Mouse (Mus musculus) ZHBTc4 (cell line): Measurements from ENCODE around the gene Alg14.
A peak's percentile ranks its signal among the peaks of the same experiment; 100 is the strongest.

Experiments
- DNase-seq: peaks from one replicate; pipeline ENCODE4 v3.0.0-alpha.2; 2011; ENCODE audit warnings: low read depth, low spot score

Gene Alg14

GRCm38 (mm10) chr3:121277557-121277956 lies 14.0 kb upstream of the Alg14 start:
- no peak for DNase-seq

DNA sequence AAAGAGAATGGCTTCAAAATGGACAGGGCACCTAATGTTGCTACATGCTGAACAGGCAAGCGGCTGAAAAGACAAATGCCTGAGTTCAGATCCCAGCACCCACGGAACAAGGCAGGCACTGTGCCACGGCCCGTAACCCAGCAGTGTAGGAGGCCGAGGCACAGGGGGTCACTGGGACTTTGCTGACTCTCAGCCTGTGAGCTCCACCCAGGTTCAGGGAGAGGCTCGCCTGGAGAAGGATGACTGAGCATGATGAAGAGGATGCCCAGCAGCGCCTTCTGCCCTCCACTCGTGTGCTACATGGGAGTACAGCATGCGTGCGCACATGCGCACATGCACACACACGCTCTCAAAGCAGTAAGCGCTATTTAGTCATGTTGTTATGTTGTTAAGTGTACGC lies 11.9 kb upstream of the Alg14 start:
- peak; percentile 22 for DNase-seq

DNA sequence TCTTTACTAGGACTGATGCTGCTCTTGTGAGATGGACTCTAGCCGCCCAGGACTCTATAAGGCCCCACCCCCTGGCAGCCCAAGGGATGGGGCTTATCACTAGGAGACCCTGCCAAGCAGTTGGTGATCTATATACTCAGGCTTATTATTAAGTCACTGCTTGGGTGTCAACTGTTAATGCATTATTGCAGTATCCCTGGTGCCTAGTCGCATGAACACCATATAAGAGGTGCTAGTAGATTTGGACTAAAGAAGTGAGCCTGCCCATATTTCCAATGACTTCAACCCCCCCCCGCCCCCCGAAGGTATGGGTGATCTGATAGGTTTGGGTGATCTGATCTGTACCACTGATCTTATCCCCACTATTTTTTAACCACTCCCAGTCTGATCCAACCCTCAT lies 8.6 kb upstream of the Alg14 start, which contains the start of gene Tmem56:
TSS of gene Tmem56 (minus strand) at position 101 of the 400 bp plus-strand sequence.
- no peak for DNase-seq

DNA sequence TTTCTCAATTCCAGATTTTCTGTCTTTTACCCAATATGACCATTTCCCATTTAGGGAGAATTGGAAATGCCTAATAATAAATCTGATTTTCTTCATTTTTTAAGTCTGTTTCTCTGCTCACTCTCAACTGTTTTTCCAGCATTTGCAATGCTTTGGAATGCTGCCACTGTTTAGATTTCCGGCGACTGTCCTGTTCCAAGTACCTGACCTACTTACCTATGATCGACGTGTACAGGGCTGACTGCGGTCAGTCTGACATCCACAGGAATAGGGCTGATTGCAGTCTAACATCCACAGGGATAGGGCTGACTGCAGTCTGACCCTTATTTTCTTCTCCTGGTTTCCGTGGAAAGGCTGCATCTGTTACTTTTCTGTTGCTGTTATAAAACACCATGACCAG lies 6.4 kb upstream of the Alg14 start:
- DNase-seq, result no peak

DNA sequence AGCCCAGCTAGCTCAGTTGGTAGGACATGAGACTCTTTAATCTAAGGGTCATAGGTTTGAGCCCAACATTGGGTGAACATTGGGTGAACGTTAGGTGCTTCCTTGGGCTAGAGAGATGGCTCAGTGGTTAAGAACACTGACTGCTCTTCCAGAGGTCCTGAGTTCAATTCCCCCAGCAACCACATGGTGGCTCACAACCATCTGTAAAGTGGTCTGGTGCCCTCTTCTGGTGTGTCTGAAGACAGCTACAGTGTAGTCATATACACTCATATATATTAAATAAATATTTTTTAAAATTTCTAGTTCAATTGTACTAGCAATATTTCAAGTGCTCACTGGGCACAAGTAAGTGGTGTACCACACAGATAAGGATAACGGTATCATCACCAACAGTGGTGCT lies 4.4 kb upstream of the Alg14 start:
- no peak for DNase-seq

GRCm38 (mm10) chr3:121290681-121291080 lies 892 bp upstream of the Alg14 start:
- DNase-seq, result no peak

- no peak for DNase-seq
These were observed 381 bp upstream of the Alg14 start for GRCm38 (mm10) chr3:121291225-121291559.

- DNase-seq, result no peak
These were observed 2.6 kb downstream of the Alg14 start for GRCm38 (mm10) chr3:121294200-121294599.

- DNase-seq, result no peak
These were observed 15.1 kb downstream of the Alg14 start for GRCm38 (mm10) chr3:121306641-121307040.

GRCm38 (mm10) chr3:121307532-121308234 lies 16.1 kb downstream of the Alg14 start:
- peak; percentile 91 for DNase-seq

- no peak for DNase-seq
These were observed 17.4 kb downstream of the Alg14 start for GRCm38 (mm10) chr3:121308935-121309334.

DNA sequence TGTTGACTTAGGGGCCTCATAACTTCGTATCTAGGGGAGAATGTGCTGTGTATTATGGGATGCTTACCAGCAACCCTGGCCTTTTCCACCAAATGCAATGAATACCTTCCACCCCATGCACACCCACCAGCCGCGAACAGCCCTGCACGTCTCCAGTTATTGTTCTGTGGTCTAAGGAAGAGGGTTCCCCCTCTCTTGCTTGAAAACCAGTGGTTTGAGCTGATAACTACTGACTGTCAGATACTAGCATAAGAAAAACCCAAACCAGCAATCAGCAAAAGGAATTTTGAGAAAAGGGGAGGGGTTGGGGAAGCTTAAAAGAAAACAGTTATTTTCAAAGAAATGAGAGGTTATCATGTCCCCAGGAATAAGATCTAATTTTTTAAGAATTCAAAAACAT lies 17.9 kb downstream of the Alg14 start:
- DNase-seq, result no peak

- DNase-seq, result no peak
These were observed 18.5 kb downstream of the Alg14 start for GRCm38 (mm10) chr3:121309896-121310714.

GRCm38 (mm10) chr3:121312426-121312825 lies 20.9 kb downstream of the Alg14 start:
- no peak for DNase-seq

GRCm38 (mm10) chr3:121312979-121313378 lies 21.4 kb downstream of the Alg14 start:
- DNase-seq, result no peak

DNA sequence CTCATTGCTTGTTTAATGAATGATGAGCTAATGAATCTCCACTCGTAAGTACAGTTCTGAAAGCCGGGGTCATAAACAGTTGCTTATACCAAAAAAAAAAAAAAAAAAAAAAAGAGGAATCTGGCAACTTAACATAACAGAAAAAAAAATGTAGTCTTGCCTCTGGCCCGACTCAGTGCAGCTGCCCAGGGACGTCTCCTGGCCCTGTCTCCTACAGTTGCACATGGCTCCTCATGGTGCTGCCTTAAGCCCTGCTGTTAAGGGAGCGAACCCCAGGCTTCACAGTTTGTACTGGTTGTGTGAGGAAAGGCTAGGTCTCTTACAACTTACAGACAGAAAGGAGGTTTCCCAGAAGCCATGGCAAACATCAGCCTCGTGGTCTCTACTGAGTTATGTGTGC lies 22.6 kb downstream of the Alg14 start:
- no peak for DNase-seq

GRCm38 (mm10) chr3:121315498-121315897 lies 23.9 kb downstream of the Alg14 start:
- DNase-seq, result no peak

- DNase-seq, result no peak
These were observed 28.3 kb downstream of the Alg14 start for GRCm38 (mm10) chr3:121319906-121320305.

DNA sequence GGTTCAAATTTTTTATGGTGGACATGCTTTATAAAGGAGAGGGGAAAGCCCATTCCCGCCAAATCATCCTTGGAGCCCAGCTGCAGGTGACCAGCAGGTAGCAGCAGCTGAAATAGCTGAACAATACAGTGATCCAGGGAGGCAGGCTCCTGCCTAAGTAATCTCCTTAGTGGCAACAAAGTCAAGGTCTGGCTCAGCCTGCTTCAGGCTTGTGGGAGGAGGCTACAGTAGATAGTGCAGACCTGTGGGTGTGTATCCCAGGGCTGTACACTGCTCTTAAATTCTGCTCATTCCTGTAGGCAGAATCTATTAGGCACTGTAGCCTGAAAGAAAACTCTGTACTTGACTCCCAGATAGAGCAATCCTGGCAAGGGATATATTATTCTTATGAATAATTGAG lies 29.3 kb downstream of the Alg14 start:
- peak; percentile 43 for DNase-seq

DNA sequence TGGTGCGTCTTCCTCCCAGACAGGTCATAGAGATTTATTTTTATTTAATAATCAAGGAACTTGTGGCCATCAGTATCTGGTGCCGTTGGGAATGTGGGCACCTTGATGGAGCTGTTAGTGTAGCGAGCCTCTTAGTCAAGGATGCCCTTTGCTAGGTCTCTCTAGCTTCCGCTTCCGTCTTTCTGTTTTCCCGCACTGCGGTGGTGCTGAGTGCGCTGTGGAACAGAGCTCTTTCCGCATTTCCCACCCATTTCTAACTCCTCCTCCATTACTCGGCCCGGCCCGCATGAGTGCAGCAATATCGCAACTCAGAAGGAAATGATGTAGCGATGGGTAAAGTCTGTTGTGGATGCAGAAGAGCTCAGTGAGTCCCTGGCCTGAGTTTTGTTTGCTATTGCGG lies 31.8 kb downstream of the Alg14 start:
- peak; percentile 54 for DNase-seq

- DNase-seq, result no peak
These were observed 35.8 kb downstream of the Alg14 start for GRCm38 (mm10) chr3:121327406-121327805.

DNA sequence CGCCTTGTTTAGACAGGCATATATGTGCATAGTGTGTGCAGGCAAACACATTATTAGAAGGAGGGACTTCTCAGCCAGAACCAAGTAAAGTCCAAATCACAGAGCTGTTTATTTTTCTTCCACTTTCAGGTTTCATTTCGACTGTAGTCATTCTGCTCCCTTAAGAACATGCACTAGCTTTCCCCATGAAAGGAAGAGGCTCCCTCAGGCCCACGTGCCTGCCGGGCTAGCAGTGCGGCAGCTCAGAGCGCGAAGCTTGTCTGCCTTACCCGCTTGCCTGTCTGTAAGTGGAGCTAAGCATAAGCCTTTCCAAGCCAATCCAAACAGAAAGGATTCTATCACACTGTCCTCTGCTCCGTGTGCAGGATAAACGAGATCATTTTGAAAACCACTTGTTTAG lies 38.1 kb downstream of the Alg14 start:
- no peak for DNase-seq

GRCm38 (mm10) chr3:121330244-121330646 lies 38.7 kb downstream of the Alg14 start:
- DNase-seq, result no peak
